Mouse (Mus musculus): ENCODE measurements around the gene Fam84a. TPM values are rescaled to one million over a fixed set of nuclear protein-coding genes. Genes with fewer than 3 reads are reported as not detected.

The Fam84a gene
- polyA plus RNA-seq (2021; fragmentation: Nextera tagmentation) = 41.1 and 41.3 TPM in 2 replicates
- long read RNA-seq, experiment 1, full-length matches to known transcripts = 221 of 289 reads
- long read RNA-seq, experiment 1, partial matches to known transcripts = 1 of 289 reads
- long read RNA-seq, experiment 1, other reads (novel, unspliced or antisense) = 67 of 289 reads
- long read RNA-seq, experiment 2, full-length matches to known transcripts = 21 of 79 reads
- long read RNA-seq, experiment 2, partial matches to known transcripts = 0 of 79 reads
- long read RNA-seq, experiment 2, other reads (novel, unspliced or antisense) = 58 of 79 reads

DNA sequence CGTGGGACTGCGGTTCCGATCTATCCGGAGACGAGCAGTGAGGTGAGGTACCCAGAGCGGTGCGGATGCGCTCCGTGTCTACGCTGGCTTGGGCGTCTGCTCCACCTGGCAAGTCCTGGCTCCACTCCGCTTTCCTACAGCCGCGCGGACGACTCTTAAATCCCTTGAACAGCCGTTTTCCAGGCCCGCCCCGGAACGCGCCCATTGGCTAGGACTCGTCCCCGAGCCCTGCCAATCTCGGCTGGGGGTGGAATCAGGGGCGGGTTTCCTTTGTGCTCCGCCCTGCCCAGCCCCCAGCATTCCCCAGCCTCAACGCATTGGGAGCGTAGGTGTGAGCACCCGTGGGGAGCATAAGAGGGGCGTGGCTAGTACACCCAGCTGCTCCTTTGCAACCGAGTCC lies at the start of gene Fam84a:
Fam84a (minus strand) TSS at position 134 of the 400 bp plus-strand sequence.

Data from left cerebral cortex, adult 6 months (tissue).